Mouse (Mus musculus) embryonic stem cell, embryonic (primary cell): ENCODE measurements around the gene Agap3.

ENCODE experiments used
- CTCF ChIA-PET, 4 experiments: fragments of 300-600 bp in 2 of 4; fragments of 350-600 bp in 2 of 4; sonication (Branson Sonifier 250); formaldehyde crosslinking; loops; one replicate each; lab custom pipeline; 2022; ENCODE audit warnings: inconsistent platforms in 2 of 4; lab: Charles Lee
- POLR2A ChIA-PET, 4 experiments: fragments of 300-600 bp in 2 of 4; fragments of 350-600 bp in 2 of 4; sonication (Branson Sonifier 250); formaldehyde crosslinking; loops; one replicate each; lab custom pipeline; 2022; ENCODE audit warnings: antibody characterized with exemption in 4 of 4, inconsistent platforms in 1 of 4; lab: Charles Lee

Agap3 gene

DNA sequence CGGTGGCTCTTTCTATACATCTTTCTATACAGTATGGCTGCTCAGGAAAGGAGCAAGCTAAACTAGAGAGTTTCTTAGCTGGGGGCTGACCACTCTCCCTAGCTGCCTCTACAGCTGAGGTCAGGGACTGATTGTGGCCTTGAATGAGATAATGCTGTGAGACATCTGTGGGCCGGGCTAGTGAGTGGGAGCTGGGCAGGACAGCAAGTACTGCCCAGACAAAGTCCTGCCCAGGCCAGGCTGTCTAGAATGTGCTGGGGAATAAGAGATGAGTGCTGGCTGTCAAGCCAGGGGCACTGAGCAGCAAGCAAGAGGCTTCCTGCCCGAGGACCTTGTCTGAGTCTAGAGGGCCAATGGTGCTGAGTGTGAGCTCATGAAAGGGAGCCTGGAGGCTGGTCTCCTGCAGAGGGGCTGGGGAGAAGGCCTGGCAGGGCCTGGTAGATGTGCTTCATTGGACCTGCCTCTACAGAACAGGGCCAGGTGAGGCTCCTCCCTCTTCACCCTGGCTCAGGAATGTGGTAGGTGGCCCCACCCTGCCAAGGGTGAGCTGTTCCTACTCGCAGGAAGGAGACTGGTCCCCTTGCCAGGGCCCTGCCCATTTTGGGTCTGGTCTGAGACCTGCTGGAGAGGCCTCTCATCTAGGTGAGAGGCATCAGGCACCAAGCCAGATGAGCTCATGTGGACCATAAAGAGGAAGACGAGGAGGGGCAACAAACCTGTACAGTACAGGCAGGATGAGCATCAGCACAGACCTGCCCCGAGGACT, 23.7 kb downstream of the Agap3 start:
- CTCF ChIA-PET, result interaction anchor here (0.6 to 4.9 kb wide), 15 partner anchors 8 to 708 kb away, joined by 3 to 41 read pairs (median 4); partner anchors contain the start of gene Fastk (in 1 of the 4)
- POLR2A ChIA-PET, result interaction anchor here (0.8 to 2.4 kb wide), 18 partner anchors 8 to 114 kb away, joined by 3 to 6 read pairs (median 4); partner anchors contain the start of genes Abcb8 (in 1 of the 4), Cdk5 (in 1 of the 4), Fastk (in 1 of the 4) and Slc4a2 (in 1 of the 4)

DNA sequence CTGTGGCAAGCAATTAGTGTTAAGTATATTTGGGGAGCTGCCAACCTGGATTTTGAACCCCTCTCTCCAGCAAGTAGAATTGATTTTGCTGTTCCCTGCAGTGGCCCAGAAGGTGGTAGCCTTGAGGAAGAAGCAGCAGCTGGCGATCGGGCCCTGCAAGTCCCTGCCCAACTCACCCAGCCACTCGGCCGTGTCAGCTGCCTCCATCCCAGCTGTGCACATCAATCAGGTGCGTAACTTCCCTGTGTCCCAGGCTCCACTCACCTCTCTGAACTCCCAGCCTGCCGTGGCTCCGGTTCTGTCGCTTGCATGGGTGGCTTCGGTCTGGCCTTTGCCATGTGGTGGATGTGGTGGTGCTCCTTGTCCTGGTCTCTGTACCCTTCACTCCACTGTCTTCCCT, 25.9 kb downstream of the Agap3 start:
- CTCF ChIA-PET, result no interaction called here
- POLR2A ChIA-PET, result no interaction called here

GRCm38 (mm10) chr5:24481647-24482046, 29.7 kb downstream of the Agap3 start:
- POLR2A ChIA-PET, result interaction anchor here in 2 of 4 experiments (1.1 to 2.0 kb wide), 7 partner anchors 9 to 145 kb away, joined by 3 to 8 read pairs (median 4); partner anchors contain the start of genes Abcb8 (in 2 of the 2) and Tmub1 (in 1 of the 2)
- CTCF ChIA-PET, result interaction anchor here (0.5 to 6.0 kb wide), 30 partner anchors 8 to 245 kb away, joined by 3 to 72 read pairs (median 5); partner anchors contain the start of genes Tmub1 (in 2 of the 4), Abcb8 (in 1 of the 4), Abcf2 (in 1 of the 4) and Chpf2 (in 1 of the 4)

GRCm38 (mm10) chr5:24482247-24483079, 30.5 kb downstream of the Agap3 start:
- ChIA-PET POLR2A (interaction anchor here in 3 of 4 experiments (0.7 to 2.0 kb wide), 19 partner anchors 7 to 1041 kb away, joined by 3 to 8 read pairs (median 4); partner anchors contain the start of genes Abcb8 (in 2 of the 3) and Tmub1 (in 1 of the 3)), CTCF (interaction anchor here (0.5 to 6.0 kb wide), 77 partner anchors 8 to 621 kb away, joined by 3 to 72 read pairs (median 5); partner anchors contain the start of genes Tmub1 (in 2 of the 4), Abcb8 (in 1 of the 4), Abcf2 (in 1 of the 4) and Agap3 (in 1 of the 4))

DNA sequence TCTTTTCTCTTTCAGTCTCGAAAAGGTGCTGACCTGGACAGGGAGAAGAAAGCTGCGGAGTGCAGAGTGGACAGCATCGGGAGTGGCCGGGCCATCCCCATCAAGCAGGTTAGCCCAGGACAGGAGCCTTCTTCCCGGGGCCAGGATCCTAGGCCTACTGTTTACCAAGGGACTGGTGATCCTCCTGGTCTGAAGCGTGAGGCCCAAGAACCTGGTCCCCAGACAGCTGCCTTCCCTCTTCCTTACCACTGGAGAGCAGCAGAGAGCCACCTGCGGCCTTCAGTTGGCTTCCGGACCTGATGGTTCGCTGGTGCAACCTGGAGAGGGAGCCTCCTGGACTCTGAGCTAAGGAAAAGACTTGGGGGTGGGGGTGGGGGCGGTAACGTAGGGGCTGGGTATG, 31.3 kb downstream of the Agap3 start:
- CTCF ChIA-PET, result interaction anchor here (0.5 to 6.0 kb wide), 93 partner anchors 9 to 612 kb away, joined by 3 to 72 read pairs (median 5); partner anchors contain the start of genes Chpf2 (in 2 of the 4), Fastk (in 2 of the 4), 4931409K22Rik (in 1 of the 4) and Abcb8 (in 1 of the 4)
- POLR2A ChIA-PET, result interaction anchor here in 3 of 4 experiments (0.6 to 1.7 kb wide), 23 partner anchors 8 to 1267 kb away, joined by 3 to 6 read pairs (median 4); partner anchors contain the start of genes Asic3 (in 1 of the 3) and Nupl2 (in 1 of the 3)

GRCm38 (mm10) chr5:24484963-24485362, 33.0 kb downstream of the Agap3 start:
- POLR2A ChIA-PET, result interaction anchor here (0.5 to 2.1 kb wide), 32 partner anchors 10 to 1214 kb away, joined by 3 to 7 read pairs (median 4); partner anchors contain the start of genes Abcb8 (in 2 of the 4), Fastk (in 2 of the 4), Tmub1 (in 2 of the 4) and Cdk5 (in 1 of the 4)
- CTCF ChIA-PET, result interaction anchor here (0.5 to 6.0 kb wide), 64 partner anchors 9 to 522 kb away, joined by 3 to 72 read pairs (median 5); partner anchors contain the start of genes Abcb8 (in 2 of the 4), Agap3 (in 2 of the 4), Abcf2 (in 1 of the 4) and Asic3 (in 1 of the 4)

DNA sequence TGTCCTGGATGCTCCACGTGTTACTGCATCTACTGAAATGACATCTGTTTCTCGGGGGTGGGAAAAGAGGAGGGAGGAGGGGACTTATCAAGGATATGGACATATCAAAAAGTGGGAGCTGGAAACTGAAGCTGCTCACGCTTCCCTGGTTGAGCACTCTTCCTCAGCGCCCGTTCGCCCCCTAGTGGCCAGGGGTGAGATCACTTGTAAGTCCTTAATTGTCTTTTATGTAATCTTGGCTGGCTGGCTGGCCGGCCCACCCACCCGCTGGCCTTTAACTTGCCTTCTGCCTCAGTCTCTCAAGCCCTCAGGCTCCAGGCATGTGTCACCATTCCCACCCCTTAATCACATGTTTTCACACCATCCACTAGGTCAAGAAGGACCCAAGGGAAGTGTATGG, 34.1 kb downstream of the Agap3 start:
- POLR2A ChIA-PET, result interaction anchor here in 3 of 4 experiments (0.8 to 2.1 kb wide), 16 partner anchors 10 to 385 kb away, joined by 3 to 7 read pairs (median 4); partner anchors contain the start of genes Abcb8 (in 1 of the 3), Cdk5 (in 1 of the 3), Fastk (in 1 of the 3) and Klhl7 (in 1 of the 3)
- CTCF ChIA-PET, result interaction anchor here (0.6 to 6.0 kb wide), 63 partner anchors 8 to 297 kb away, joined by 3 to 72 read pairs (median 4); partner anchors contain the start of genes Abcb8 (in 2 of the 4) and Agap3 (in 2 of the 4)

- ChIA-PET CTCF (interaction anchor here in 3 of 4 experiments (0.6 to 2.4 kb wide), 4 partner anchors 16 to 198 kb away, joined by 3 to 14 read pairs (median 4); no protein-coding TSS in a partner anchor), POLR2A (interaction anchor here in 2 of 4 experiments (1.0 to 1.1 kb wide), 3 partner anchors 11 to 25 kb away, joined by 3 read pairs; no protein-coding TSS in a partner anchor)
Observed at GRCm38 (mm10) chr5:24486738-24487137, 34.8 kb downstream of the Agap3 start.

DNA sequence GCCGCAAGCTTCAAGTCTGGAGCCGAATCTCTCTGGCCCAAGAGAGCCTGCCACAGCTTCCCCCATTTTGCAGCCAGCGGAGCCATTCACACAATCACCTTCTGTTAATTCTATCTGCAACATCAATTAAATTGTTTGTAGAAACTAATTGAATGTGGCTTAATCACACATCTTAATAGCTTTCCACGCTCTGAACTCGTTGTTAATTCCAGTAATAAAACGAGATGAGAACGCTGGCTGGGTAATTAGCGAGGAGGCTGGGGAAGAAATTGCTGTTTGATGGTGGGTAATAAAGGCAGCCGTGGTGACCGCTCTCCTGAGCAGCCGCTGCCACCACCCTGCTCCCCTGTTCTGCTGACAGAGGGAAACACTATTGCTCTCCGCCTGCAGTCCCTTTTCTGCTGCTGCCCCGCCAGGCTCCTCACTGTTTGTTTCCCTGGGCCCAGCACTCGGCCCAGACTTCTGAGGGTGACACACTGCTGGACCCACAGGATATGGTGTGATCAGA, 38.5 kb downstream of the Agap3 start:
- CTCF ChIA-PET, result interaction anchor here in 3 of 4 experiments (0.6 to 2.7 kb wide), 5 partner anchors 20 to 524 kb away, joined by 3 to 8 read pairs (median 4); partner anchors contain the start of gene Abcb8 (in 1 of the 3)
- POLR2A ChIA-PET, result interaction anchor here in 2 of 4 experiments (0.6 to 1.3 kb wide), 4 partner anchors 7 to 68 kb away, joined by 3 to 4 read pairs (median 3); no protein-coding TSS in a partner anchor

DNA sequence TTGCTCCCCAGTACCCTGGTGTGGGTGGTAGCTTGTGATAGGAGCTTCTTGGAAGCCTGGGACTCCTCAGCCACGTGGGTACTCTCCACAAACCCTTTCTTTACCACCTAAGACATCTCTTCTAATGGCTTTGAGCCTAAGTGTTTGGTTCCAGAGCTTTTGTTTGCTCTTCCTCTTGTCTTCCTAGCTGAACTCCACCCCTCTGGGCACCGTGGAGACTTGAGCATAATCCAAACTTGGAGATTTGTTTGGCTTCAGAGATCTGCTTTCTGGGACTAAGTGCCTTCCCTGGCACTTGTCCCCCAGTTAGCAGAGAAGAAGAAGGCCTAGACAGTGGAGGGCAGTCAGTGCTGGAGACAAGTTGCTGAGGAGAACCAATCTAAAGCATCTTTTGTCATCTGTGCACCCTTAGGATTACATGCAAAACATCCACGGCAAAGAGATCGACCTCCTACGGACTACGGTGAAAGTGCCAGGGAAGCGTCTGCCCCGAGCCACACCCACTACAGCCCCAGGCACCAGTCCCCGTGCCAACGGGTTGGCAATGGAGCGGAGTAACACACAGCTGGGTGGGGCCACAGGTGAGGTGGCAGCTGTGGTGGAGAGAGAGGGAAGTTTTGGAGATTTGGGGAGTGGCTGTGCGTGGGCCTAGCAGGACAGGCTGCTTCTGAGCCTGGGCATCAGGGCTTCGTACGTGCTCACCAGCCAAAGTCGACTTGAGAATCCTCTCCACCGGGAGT, 40.7 kb downstream of the Agap3 start:
- CTCF ChIA-PET, result interaction anchor here in 3 of 4 experiments (0.9 to 2.9 kb wide), 4 partner anchors 9 to 35 kb away, joined by 4 to 13 read pairs (median 4); partner anchors contain the start of gene Gbx1 (in 1 of the 3)
- POLR2A ChIA-PET, result interaction anchor here in 1 of 4 experiments (1.5 to 2.2 kb wide), 2 partner anchors 12 to 19 kb away, joined by 5 to 7 read pairs; no protein-coding TSS in a partner anchor

GRCm38 (mm10) chr5:24495019-24495418, 43.0 kb downstream of the Agap3 start:
- CTCF ChIA-PET, result interaction anchor here in 2 of 4 experiments (0.6 to 1.3 kb wide), 3 partner anchors 9 to 53 kb away, joined by 3 to 7 read pairs (median 4); no protein-coding TSS in a partner anchor
- POLR2A ChIA-PET, result interaction anchor here in 2 of 4 experiments (0.5 to 1.0 kb wide), 2 partner anchors 8 to 101 kb away, joined by 3 to 4 read pairs; no protein-coding TSS in a partner anchor

DNA sequence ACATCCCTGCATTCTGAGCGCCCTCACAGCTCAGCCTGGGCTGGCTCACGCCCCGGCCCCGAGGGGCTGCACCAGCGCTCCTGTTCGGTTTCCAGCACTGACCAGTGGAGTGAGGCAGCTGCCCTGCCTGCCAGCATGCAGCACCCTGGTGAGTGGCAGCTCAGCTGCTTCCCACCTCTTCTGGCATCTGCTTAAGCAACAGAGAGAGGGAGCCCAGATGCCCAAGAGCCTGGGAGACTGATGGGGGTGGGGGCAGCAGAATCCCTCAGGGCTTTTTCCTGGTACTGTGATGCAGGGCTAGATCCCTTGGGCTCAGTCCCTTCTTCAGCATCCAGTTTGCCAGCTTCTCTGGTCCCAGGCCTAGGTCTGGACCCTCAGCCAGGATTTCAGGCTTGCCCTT, 44.8 kb downstream of the Agap3 start:
- ChIA-PET POLR2A (interaction anchor here in 2 of 4 experiments (0.6 to 1.5 kb wide), 8 partner anchors 11 to 687 kb away, joined by 3 to 7 read pairs (median 3); no protein-coding TSS in a partner anchor), CTCF (interaction anchor here in 3 of 4 experiments (0.6 to 2.8 kb wide), 10 partner anchors 11 to 161 kb away, joined by 3 to 12 read pairs (median 6); no protein-coding TSS in a partner anchor)

DNA sequence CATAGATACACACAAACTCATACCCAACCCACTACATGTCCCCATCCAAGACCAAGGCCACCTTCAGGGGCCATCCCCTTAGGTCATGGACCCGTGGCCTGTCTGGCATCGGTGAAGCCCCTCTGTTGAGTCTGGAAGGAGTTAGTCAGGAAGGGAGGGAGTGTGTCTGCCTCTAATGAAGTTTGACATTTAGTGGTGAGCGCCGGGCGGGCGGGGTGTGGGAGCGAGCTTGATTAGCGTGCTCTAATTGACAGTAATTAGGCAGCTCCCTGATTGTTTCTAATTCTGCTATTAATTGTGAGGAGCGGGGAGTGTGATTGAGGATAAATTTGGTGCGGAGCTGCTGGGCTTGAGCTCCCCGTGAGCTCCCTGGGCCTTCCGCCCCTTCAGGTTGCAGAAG, 45.5 kb downstream of the Agap3 start:
- POLR2A ChIA-PET, result interaction anchor here in 3 of 4 experiments (0.6 to 1.5 kb wide), 6 partner anchors 8 to 28 kb away, joined by 3 to 6 read pairs (median 3); no protein-coding TSS in a partner anchor
- CTCF ChIA-PET, result interaction anchor here (0.6 to 2.8 kb wide), 13 partner anchors 8 to 105 kb away, joined by 3 to 10 read pairs (median 6); no protein-coding TSS in a partner anchor

GRCm38 (mm10) chr5:24499113-24499512, 47.1 kb downstream of the Agap3 start:
- ChIA-PET CTCF (interaction anchor here (0.5 to 1.5 kb wide), 5 partner anchors 11 to 448 kb away, joined by 3 to 8 read pairs (median 3); no protein-coding TSS in a partner anchor), POLR2A (interaction anchor here in 1 of 4 experiments (1.1 to 1.2 kb wide), 3 partner anchors 12 to 95 kb away, joined by 3 to 6 read pairs (median 5); no protein-coding TSS in a partner anchor)

DNA sequence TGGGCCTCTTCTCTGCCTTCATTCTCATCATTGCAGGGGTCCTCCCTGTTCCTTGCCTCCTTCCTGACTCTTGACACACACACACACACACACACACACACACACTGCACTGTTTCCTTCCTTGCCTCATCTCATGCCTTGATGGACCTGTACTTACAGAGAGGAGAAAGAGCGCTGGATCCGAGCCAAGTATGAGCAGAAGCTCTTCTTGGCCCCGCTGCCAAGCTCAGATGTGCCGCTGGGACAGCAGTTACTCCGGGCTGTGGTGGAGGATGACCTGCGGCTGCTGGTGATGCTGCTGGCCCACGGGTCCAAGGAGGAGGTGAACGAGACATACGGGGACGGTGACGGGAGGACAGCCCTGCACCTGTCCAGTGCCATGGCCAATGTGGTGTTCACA, 48.9 kb downstream of the Agap3 start:
- ChIA-PET POLR2A (interaction anchor here in 2 of 4 experiments (0.7 to 2.4 kb wide), 6 partner anchors 9 to 73 kb away, joined by 4 to 5 read pairs (median 4); no protein-coding TSS in a partner anchor), CTCF (interaction anchor here in 2 of 4 experiments (0.6 to 1.4 kb wide), 7 partner anchors 9 to 105 kb away, joined by 3 to 5 read pairs (median 3); partner anchors contain the start of gene Asic3 (in 1 of the 2))
